Mouse (Mus musculus): ENCODE data around the gene Zfr.
"Not testable (repeated sequence)": the region's sequence is repeated elsewhere in the genome, so short reads cannot be mapped to it uniquely, and the experiment has no call there.

Zfr gene

GRCm38 (mm10) chr15:12106430-12106829 lies 11.2 kb upstream of the Zfr start:
- no peak for DNase-seq (ENCODE audit: low read depth, low spot score)

DNA sequence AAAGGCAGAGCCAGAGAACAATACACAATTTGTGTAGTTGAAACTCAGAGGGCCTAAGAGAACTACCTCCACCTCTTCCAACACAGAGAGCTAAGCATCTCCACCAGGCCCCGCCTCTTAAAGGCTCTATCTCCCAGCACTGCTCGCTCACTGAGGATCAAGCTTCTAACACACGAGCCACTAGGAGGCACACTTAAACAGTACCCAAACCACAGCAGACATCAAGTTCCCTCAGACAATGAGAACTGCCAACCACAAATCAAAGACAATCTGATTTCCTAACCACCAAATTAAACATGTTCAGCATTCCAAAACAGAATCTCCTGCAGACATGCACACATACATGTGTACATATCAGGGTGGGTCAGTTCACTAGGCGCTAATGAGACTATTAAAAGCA lies 9.4 kb upstream of the Zfr start:
- DNase-seq (ENCODE audit: low read depth, low spot score) = peak; percentile 66

DNA sequence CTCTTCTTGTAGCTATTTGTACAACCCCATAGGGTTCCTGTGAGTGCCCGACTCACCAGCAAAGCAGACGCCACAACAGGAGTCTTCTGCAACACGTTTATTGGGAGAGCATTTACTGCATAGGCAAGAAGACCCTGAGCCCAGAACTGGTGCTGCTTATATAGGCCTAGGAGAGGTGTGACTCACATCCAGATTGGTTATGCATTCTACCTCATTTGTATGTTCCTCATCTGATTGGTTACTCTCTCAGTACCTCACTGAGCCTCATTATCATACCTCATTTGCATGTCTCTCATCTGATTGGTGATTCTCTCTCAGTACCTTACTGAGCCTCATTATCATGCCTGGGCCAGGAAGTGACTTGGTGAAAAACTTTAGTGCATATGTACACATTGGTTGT lies 8.7 kb upstream of the Zfr start:
- DNase-seq (ENCODE audit: low read depth, low spot score) = not testable (repeated sequence)

DNA sequence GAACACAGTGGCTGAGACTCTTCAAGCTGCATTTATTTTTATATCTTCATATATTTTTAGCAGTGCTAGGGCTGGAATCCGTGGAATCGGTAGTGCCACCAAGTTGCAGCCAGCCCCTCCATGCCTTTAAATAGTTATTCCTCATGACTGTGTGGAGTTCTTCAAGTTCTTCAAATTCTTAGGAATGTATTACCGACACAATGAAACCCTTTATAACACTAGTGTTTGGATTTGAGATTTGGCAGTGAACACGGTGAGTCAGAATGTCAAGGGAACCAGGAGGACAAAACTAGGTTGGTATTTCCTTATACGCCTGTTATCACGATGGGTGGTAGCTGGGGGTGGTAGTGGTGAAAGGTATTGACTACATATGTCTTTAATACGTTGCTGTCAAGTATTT lies 6.4 kb upstream of the Zfr start:
- DNase-seq (ENCODE audit: low read depth, low spot score) = no peak

DNA sequence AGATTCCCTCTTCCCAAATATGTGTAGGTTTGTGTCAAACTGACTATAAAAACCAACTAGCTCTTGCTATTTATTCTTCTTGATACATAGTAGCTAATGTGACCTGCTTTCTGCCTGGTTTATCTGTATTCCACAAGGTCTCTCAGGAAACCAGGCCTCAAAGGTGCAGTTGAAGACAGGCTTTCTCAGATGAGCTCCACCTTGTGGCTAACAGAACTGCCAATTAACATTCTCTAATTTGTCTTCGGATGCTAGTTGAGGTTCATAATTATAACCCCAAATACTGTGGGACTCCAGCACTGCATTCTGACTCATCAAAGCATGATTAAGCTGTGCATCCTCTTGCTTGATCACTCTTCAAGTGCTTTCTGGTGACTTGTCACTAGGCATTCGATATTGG lies 4.2 kb upstream of the Zfr start:
- peak; percentile 68 for DNase-seq (ENCODE audit: low read depth, low spot score)

- no peak for DNase-seq (ENCODE audit: low read depth, low spot score)
These were observed 3.1 kb upstream of the Zfr start for GRCm38 (mm10) chr15:12114546-12114945.

- no peak for DNase-seq (ENCODE audit: low read depth, low spot score)
These were observed 1.9 kb upstream of the Zfr start for GRCm38 (mm10) chr15:12115722-12116230.

DNA sequence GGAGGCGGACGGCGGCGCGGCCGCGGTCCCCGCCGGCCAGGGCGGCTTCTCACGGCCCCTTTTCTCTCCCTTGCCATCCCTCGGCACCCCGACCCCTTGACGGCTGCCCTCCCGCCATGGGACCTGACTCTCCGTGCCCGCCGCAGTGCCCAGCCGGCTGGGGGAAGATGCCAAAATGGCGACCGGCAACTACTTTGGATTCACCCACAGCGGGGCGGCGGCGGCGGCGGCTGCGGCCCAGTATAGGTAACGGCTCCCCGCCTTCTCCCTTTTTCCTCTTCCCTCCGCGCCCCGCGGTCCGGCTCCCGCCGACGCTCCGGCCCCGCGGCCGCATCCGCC lies 431 bp downstream of the Zfr start:
- DNase-seq (ENCODE audit: low read depth, low spot score) = no peak

DNA sequence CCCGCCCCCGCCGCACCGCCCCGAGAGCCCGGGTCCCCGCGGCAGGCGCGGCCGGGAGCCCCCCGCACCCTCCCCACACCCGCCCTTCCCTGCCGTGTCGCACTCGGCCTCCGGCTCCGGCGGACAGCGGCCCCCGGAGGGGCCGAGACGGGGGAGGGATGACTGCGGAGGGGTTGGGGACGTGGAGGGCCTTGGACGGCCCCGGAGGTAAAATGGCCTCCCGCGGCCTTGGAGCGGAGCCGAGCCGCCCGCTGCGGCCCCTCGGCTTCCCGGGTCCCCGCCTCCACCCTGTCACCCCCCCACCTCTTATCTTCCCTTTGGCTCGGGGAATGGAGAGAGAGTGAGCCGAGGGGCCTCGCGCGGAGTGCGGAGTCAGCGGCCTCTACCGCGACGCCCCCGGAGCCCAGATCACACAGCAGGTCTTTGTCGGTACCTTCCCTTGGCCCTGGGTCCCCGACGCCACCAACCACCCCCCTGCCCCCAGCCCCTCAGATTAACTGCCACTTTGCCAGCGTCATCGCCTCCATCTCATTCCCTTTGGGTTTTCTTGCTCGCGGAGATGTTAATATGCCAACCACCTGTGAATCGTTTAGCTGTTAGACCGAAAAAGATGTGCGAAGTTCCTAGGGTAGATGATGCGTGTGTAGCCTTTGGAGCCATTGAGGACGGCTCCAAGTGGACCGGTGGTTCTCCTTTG lies 949 bp downstream of the Zfr start:
- peak; percentile 59 for DNase-seq (ENCODE audit: low read depth, low spot score)

DNA sequence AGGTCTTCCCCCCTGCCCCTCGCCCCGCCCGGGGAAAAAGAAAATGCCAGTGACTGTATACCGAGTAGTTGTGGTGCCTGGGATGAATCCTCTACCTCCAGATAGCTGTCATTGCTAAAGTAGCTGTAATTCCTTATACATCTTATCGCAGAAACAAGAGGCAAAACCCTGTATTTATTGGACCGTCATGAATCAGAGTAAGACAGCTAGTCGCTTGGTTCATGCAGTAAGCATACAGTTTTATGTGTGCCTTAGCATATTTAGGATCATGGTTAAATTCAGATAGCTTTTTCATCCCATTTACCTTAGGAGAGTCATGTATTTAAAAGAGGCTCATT lies 1.5 kb downstream of the Zfr start:
- no peak for DNase-seq (ENCODE audit: low read depth, low spot score)

DNA sequence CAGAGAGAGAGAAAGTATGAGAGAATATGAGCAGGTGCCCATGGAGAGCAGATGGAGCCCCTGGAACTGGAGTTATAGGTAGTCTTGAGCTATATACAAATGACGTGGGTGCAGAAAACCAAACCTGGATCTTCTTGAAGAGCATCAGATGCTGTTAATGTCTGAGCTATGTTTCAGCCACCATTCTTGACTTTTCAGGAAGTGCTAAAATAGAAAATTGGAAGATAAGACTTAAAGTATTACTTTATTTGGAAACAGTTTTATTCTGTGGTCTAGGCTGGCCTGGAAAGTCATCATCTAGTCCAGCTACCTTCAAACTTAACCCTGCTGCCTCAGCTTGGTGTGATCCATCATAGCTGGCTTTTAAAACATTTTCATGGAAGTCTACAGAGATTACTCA lies 7.3 kb downstream of the Zfr start:
- DNase-seq (ENCODE audit: low read depth, low spot score) = no peak

DNA sequence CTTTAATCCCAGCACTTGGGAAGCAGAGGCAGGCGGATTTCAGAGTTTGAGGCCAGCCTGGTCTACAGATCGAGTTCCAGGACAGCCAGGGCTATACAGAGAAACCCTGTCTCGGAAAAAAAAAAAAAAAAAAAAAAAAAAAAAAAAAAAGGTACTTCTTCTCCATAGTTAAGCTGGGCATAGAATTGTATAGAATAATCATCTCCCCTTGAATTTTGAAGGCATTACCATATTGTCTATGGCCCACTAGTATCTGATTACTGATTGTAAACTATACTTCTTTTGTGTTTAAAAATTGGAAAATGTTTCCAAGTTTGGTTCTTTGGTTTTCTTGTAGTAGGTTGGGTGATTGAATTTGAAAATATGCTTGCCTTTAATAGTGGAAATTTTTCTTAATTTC lies 13.2 kb downstream of the Zfr start:
- DNase-seq (ENCODE audit: low read depth, low spot score) = not testable (repeated sequence)

DNA sequence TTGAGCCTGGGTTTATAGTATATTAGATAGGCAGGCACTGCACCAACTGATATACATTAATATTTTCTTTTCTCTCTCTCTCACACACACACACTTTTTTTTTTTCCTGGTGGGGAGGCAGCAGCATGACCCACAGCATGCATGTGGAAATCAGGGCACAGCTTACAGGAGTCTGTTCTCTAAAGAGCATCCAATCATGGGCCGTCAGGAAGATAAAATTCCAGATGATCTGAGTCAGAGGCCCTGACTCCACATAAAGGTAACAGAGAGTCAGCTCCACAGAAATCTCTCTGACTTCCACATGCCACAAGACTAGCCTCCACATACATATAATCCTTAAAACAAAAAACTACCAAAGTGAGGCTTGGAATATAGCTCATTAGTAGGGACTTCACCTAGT lies 16.9 kb downstream of the Zfr start:
- DNase-seq (ENCODE audit: low read depth, low spot score) = no peak

GRCm38 (mm10) chr15:12135368-12135767 lies 17.7 kb downstream of the Zfr start:
- DNase-seq (ENCODE audit: low read depth, low spot score) = no peak

DNA sequence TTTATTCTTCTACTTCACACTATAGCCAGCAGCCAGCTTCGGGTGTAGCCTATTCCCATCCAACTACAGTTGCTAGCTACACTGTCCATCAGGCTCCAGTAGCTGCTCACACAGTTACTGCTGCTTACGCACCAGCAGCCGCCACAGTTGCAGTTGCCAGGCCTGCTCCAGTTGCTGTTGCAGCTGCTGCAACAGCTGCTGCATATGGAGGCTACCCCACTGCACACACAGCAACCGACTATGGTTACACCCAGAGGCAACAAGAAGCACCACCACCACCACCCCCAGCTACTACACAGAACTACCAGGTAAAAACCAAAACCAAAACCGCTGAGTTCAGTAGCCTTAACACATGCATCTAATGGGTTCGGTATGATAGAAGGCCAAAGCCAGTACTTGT lies 18.7 kb downstream of the Zfr start:
- DNase-seq (ENCODE audit: low read depth, low spot score) = peak; percentile 36

- DNase-seq (ENCODE audit: low read depth, low spot score) = no peak
These were observed 23.5 kb downstream of the Zfr start for GRCm38 (mm10) chr15:12140985-12141729.

DNA sequence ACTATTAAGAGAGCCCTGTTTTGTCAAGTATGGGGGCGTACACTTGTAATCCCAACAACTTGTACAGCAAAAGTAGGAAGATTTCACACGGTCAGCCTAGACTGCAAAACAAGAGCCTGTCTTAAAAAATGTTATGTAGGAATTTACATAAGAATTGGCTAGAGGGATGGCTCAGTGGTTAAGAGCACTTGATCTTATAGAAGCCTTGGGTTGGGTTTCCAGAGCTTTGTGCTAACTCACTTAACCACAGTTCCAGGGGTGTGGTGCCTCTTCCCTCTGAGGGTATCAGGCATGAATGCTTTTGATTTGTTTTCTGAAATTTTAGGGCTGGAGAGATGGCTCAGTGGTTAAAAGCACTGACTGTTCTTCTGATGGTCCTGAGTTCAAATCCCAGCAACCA lies 29.8 kb downstream of the Zfr start:
- DNase-seq (ENCODE audit: low read depth, low spot score) = no peak

- peak; percentile 41 for DNase-seq (ENCODE audit: low read depth, low spot score)
These were observed 31.9 kb downstream of the Zfr start for GRCm38 (mm10) chr15:12149501-12149900.

DNA sequence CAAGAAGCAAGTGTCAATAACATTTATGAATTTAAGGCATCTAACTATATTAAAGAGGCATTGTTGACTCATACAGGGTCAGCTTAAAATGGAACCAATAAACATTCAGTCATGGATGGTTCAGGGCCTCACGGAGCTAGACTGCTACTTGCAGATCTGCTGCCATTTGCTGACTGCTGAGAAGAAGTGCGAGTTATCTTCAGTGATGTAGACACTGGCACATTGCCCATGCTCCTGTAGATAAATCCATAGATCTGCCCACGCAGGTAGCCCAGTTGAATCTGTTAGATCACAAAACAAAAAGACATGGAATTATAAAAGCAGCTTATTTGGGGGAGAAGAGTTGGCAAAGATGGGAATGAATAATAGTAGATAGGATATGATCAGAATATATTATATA lies 36.1 kb downstream of the Zfr start:
- DNase-seq (ENCODE audit: low read depth, low spot score) = no peak

GRCm38 (mm10) chr15:12178126-12178525 lies 60.5 kb downstream of the Zfr start:
- DNase-seq (ENCODE audit: low read depth, low spot score) = no peak

GRCm38 (mm10) chr15:12181181-12181805 lies 63.7 kb downstream of the Zfr start:
- DNase-seq (ENCODE audit: low read depth, low spot score) = peak; percentile 14

DNA sequence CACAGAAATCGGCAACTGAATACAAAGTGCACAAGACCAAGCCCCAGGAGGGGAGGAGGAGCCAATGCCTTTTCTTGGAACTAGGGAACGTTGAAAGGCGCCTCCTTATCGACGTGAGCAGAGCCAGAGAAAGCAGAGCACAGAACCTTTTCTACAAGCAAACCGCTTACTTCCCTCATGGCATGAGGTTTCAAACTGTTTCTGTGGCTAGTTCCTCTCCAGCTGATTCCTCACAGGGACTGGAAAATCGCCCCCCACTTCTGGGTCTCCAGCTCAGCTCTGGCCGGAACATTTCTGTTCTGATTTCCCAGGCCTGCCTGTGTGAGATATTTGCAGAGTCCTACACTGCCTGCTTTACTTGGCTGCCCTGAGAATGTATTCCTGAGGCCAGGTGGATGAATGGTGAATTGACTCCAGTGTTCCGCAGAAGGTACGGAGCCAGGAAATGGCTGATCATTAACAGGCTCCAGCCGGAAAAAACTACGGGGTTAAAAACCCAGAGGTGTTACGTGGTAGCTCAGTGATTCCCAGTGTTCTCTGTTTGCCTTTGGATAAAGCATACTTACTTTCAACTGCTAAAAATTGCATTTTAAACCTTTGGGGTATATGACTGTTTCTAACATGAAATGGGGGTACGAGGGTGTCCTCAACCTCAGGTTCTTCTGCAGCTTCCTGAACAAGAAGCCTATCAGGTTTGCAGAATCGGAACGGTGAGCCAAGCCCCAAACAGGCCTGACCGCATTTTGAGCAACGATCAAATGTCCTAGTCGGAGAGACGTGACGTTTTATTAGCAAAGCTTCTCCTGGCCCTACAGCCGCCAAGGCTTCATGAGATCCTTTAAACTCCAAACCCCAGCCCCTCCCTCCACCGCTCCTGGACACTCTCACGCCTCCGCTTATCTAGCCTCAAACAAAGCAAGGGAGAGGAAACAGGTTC lies 76.5 kb downstream of the Zfr start:
- DNase-seq (ENCODE audit: low read depth, low spot score) = no peak

All from CD4-positive, CD25-positive, alpha-beta regulatory T cell, adult 2 months (primary cell).